Mouse (Mus musculus): ENCODE data around the gene Casc4. TPM values are rescaled to one million over a fixed set of nuclear protein-coding genes. Genes with fewer than 3 reads are reported as not detected.

Gene Casc4
- total RNA-seq (2021): 10 to 100 TPM; 10.1 to 11.5 TPM
- long read RNA-seq, experiment 1, full-length matches to known transcripts: 2 of 4 reads
- long read RNA-seq, experiment 1, partial matches to known transcripts: 1 of 4 reads
- long read RNA-seq, experiment 1, other reads (novel, unspliced or antisense): 1 of 4 reads
- long read RNA-seq, experiment 2, full-length matches to known transcripts: 1 of 4 reads
- long read RNA-seq, experiment 2, partial matches to known transcripts: 0 of 4 reads
- long read RNA-seq, experiment 2, other reads (novel, unspliced or antisense): 3 of 4 reads

DNA sequence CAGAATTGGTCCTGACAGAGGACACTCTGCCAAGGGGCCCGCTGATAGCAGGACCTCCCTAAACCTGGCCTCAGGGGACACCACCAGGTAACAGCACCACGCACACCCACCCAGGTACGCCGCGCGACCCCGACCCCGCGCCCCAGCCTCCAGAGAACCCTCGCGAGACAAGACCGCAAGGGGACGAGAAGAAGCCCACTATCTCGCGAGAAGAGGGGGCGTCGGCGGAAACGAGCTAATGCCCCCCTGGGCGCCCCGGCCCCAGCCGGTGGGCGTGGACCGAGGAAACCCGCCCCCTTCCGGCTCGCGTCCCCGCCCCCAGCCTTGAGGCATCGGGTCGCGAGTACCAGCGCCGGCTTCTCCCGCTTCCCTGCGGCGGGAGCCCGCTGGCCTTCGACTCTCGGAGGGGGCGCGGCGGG lies at the start of gene Casc4:
Casc4 (plus strand) TSS at position 339 of the 419 bp plus-strand sequence.
- DNase-seq: peak; percentile 56 to 73
- intact Hi-C loops (cut with DNase I): no loop called here

DNA sequence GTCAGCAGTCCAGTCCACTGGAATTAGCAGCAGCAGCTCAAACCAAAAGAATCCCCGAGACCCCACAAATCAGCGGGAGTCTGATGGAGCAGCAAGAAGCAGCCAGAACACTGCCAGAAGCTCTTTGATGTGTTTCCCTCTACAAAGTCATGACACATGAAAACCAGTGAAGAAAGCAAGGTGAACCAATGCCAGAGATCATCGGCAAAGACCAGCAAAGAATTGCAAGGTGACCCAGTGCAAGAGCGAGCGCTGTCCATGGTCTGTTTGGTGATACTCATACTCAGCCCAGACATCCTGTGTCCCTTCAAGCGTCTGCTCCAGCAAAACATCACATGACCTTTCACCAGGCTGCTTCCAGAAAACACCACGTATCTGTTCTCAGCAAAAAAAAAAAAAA lies 45.0 kb upstream of the Casc4 start:
- intact Hi-C loops (cut with DNase I): no loop called here
- no peak for DNase-seq

DNA sequence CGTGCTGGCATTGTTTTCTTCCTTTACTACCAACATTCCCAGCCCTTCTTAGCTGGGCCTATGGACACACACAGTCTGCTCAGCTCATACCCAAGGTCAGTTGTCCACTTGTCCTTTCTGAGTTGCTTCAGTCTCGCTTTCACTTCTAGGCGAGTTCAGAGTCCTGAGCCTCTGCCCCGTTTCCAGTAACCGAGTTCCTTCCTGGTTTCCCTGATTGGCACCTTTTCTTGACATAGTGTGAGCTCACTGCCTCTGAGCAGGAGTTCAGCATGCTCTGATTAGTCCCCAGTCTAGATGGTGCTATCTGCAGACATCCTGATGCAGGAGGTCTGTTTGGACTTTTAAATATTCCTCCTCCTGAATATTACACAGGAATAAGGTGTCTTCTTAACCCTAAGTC lies 42.1 kb upstream of the Casc4 start:
- intact Hi-C loops (cut with DNase I): no loop called here
- no peak for DNase-seq

DNA sequence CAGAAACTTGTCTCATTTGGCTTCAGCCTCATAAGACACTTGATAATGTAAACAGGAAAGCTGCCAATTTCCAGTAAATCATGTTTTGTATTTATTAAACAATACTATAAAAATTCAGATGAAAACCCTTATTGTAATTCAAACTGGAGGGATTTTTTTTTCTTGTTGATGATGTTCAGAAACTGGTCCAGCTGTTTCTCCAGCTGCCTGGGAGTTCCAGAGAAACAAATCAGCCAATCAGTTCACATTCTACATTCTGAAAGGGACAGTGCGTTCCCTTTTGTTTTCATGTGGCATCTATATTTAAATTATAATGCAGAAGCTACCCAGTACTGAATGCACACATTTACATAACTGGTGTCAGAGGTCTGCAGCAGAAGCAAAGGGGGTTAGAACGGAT lies 40.6 kb upstream of the Casc4 start:
- intact Hi-C loops (cut with DNase I): no loop called here
- no peak for DNase-seq

DNA sequence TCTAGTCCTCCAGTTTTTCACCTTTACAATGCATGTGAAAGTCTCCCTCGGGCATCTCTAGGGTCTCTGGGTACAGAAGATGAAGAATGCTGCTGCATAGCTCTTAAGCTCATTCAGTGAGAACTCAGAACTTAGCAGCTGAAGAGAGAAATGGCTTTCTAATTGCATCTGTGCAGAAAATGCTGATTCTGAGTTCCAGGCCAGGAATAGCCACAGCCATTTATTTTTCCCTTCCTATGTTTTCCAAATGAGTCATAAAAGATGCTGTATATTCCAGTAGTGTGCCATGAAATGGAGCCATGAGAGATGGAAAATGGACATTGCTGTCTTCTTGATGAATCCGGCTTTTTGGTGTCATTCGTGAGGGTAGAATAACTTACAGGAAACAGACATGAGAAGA lies 38.4 kb upstream of the Casc4 start:
- no peak for DNase-seq
- intact Hi-C loops (cut with DNase I): no loop called here

DNA sequence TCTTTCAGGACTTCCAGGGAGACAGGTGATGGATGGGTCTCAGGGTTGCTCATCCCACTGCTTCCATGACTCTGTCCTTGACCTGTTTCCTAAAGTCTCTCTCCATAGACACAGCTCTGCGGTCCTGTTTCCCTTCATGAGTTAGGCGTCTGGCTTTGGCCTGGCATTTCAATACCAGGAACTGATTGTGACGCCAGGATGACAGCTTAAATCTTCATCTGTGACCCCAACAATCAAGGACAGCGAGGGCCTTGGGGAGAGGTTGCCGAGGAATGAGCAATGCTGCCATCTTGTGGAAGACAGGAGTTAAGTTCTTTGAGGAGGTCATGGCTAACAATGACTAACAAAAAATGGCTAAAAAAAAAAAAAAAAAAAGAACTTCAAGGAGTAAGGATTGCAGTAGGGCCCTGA lies 34.3 kb upstream of the Casc4 start:
- intact Hi-C loops (cut with DNase I): loop anchor here (2.0 kb wide), 1 partner anchor 262 kb away; no protein-coding TSS in a partner anchor
- no peak for DNase-seq

DNA sequence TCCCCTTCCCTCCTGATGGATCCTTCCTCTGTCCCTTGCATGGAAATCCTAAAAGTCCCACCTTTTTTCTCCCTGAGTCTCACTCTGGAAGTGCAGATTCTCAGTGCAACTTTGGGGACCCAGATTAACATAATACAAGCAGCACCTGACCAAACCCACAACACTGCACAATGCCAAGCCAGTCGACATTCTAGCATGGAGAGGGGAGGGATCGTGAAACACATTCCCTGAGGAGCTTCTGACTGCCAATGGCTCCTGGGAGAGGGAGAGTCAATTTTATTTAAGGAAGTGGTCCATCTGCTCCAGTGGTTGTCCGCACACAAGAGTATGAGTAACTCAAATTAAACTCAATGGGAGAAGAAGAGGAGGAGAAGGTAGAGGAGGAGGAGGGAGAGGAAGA lies 31.8 kb upstream of the Casc4 start:
- DNase-seq: no peak
- intact Hi-C loops (cut with DNase I): no loop called here

DNA sequence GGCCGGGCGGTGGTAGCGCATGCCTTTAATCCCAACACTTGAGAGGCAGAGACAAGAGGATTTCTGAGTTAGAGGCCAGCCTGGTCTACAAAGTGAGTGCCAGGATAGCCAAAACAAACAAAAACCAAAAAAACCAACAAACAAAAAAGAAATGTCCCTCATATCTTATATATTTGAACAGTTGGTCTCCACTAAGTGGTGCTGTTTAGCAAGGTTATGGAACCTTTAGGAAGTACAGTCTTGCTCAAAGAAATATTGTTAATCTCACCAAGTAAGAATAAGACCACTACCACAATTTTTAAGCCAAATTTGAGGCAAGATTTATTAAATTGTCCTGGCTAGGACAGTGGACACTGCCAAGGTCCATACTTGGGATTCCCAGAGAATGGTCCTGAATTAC lies 25.3 kb upstream of the Casc4 start:
- intact Hi-C loops (cut with DNase I): no loop called here
- no peak for DNase-seq

DNA sequence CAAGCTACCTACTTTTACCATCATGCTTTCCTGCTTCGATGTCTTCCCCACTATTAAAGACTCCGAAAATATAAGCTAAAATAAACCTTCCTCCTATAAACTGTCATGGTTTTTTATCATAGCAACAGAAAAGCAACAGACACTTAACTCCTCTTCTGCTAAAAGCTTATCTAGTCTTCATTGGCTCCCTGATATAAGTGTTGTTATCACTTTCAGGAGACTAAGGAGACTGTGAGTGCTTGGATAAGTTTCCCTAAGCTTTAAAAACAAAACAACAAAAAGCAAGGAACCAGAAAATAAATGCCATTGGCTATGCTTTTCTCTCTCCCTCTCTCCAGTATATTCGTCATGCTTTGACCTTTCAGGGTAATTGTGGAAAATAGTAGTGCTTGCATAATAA lies 24.5 kb upstream of the Casc4 start:
- DNase-seq: no peak

DNA sequence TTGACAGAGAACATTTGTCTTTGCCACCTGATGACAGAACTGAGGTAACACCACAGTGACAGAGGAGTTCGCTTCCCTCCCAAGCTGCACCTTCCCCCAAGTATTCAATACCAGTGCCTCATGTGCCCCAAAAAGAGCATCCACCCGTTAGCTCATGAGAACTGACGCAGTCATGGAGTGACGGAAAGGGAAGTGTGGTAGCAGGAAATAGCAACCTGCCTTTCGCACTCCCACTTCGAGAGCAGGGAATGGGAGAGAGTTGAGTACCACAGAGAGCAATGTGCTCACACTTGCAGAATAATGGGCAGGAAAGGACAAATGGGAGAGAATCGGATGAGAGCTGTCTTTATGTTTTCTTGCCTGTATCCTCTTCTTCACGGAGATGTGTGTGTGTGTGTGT lies 20.7 kb upstream of the Casc4 start:
- no peak for DNase-seq
- intact Hi-C loops (cut with DNase I): no loop called here

More for the DNA sequence above, 24.5 kb upstream of the Casc4 start:
- intact Hi-C loops (cut with DNase I): no loop called here

DNA sequence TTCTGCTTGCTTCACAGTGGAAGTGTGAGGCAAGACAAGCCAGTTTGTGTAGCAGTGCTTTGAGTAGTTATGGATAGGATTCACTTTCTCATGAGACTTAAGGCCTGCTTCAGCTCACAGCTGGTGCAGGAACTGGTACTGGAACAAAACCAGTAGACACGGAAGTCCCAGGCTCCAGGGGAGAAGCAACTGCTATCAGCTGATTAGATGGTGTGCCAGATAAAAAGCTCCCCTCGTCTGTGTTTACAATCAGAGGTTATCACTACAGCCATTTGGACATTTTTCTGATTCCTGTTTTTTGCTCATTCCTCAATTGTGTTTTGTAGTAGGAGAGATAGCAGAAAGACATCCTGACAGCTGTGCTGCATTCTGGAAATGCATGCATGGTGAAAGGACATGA lies 14.7 kb upstream of the Casc4 start:
- no peak for DNase-seq
- intact Hi-C loops (cut with DNase I): no loop called here

DNA sequence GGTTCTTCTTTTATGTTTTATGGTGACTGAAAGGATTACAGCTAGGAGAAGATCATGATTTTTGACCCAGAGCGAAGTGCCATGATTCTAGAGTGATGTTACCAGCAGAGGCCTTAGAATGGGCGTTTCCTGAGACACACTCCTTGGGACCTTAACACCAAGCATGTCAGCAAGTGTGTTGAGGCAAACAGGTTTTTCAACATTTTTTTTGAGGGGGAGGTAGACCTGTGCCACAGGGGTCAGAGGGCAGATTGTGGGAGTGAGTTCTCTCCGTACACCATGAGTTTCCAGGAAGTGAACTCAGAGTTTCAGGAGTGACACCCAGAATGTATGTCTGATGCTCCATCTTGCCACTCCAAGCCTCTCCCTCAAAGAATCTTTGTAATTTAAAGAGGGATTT lies 12.8 kb upstream of the Casc4 start:
- no peak for DNase-seq
- intact Hi-C loops (cut with DNase I): no loop called here

DNA sequence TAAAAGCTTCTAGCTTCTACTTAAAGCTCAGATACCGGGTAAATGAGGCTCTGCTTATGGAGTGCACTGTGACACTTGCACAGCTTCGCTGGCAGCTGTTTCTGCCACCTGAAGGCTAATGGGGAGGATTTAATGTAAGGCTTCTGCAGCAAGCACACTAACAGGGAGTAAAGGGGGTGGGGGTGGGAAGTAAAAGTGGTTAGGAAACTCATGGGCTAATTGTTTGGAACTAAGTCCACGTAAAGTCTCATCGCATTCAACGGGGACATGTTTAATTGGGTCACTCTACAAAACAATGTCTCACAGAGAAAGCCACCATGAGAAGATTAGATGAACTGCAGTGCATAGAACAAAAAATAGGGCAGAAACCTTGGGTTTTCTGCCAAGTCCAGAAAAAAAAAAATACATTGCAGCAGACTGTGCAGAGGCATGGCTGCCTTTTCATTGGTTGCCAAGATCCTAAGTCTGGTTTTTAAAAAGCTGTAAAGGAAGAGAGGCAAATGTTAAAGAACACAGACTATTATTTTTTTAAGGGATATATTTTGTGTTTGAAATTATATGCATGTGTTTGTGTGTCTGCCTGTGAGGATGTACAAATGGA lies 7.3 kb upstream of the Casc4 start:
- intact Hi-C loops (cut with DNase I): no loop called here
- no peak for DNase-seq

DNA sequence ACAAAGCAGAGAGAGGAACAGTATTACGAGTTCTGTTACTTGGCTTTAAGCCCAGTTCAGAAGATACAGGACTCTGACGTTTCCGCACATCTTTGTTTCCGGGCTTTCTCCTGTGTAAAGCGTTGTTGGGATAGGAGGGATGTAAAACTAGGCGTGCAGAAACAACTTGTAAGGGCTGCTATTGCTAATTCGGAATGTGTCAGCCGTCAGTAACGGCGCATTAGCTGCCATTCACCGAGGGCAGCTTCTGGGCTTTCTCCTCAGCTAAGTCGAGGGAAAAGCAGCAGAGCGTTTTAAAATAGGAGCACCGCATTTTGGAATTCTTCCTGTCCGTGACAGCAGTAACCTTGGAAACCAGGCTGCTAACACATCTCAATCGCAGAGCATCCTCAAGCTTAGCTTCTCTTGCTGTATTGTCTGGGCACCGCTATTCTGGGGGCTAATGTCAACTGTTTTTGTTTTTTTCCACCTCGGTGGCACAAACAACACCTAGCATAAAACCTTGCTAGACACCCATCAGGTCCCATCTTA lies 634 bp upstream of the Casc4 start:
- intact Hi-C loops (cut with DNase I): no loop called here
- no peak for DNase-seq

DNA sequence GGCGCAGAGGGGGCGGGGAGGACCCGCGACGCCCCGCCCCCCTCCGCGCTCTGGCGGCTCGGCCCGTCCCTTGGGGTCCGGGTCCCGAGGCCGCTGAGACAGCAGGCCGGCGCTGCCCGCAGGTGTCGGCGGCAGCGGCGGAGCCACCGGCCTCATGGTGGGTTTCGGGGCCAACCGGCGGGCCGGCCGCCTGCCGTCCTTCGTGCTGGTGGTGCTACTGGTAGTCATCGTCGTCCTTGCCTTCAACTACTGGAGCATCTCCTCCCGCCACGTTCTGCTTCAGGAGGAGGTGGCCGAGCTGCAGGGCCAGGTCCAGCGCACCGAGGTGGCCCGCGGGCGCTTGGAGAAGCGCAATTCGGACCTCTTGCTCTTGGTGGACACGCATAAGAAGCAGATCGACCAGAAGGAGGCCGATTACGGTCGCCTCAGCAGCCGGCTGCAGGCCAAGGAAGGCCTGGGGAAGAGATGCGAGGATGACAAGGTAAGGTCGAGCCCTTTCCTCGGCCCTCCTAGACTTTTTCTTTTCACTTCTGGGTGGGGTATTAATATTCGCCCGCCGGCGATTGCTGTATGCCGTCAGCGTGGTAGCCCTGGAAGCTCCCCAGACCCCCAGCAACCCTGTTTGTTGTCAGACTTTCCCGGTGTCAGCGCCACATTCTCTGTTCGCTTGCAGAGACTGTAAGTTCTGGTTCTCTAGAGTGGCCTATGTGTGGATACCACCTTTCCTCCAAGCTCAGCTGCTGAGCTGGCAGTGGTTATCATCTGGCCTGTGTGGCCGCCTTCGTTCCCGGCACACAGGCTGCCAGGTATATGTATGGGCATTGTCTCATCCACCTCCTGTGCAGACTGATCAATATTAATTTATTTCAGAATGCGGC lies 520 bp downstream of the Casc4 start:
- intact Hi-C loops (cut with DNase I): no loop called here
- DNase-seq: peak; percentile 5 to 13

DNA sequence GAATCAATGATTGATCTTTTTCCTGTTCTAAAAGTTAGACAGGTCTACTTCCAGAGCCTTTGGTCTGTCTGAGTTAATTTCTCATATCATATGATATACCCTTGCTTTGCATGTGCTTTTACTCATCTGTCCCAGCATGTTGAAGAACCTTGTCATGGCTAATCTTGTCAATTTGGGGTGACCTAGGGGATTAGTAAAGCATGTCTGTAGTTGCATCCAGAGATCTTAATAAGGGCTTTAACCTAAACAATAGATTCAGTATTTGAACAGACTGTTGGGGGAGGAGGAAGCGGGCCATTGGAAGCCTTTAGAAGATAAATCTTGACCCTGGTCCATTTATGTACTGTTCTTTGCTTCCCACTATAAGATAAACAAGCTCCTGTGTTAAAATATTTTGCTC lies 12.7 kb downstream of the Casc4 start:
- intact Hi-C loops (cut with DNase I): no loop called here

DNA sequence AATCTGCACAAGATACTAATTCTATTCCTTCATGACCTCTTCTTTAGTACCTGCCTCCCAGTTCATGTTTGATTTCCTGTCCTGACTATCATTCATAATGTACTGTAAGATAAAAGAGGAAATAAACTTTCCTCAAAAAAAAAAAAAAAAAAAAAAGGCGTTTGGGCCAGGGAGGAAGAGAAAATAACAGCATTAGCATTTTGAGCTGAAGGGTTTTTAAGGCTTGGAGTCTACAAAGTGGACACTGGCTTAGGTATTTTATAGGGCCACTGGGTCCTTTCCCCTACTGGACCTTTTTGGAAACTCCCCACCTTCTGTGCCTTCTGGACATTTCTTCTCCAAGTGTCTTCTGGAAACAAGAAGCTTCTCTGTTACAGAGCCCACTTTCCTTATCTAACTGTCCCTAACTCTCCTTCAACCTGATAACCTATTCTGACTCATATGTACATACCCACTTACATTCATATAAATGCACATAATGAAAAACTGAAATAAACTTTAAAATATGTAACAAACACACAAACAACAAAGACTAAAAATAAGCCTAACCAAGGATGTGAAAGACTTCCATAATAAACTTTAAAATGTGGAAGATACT lies 18.8 kb downstream of the Casc4 start:
- intact Hi-C loops (cut with DNase I): no loop called here

More for the DNA sequence above, 12.7 kb downstream of the Casc4 start:
- no peak for DNase-seq

DNA sequence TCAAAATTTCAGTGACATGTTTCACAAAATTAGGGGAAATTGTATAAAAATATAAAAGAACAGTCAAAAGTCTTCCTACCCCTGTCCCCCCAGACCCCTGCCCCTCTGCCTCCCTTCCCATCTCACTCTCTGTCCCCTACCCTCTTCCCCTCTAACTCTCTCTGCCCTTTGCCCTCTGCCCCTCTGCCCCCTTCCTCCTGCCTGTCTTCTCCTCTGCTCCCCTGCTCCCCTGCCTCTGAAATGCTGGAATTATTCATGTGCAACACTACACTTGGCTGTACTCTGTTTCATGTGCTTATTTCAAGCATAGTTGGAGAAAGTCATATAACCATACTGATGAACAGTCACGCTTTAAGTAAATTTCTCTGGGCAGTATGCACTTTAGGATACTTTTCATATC lies 19.6 kb downstream of the Casc4 start:
- no peak for DNase-seq
- intact Hi-C loops (cut with DNase I): no loop called here

More for the DNA sequence above, 18.8 kb downstream of the Casc4 start:
- DNase-seq: no peak

DNA sequence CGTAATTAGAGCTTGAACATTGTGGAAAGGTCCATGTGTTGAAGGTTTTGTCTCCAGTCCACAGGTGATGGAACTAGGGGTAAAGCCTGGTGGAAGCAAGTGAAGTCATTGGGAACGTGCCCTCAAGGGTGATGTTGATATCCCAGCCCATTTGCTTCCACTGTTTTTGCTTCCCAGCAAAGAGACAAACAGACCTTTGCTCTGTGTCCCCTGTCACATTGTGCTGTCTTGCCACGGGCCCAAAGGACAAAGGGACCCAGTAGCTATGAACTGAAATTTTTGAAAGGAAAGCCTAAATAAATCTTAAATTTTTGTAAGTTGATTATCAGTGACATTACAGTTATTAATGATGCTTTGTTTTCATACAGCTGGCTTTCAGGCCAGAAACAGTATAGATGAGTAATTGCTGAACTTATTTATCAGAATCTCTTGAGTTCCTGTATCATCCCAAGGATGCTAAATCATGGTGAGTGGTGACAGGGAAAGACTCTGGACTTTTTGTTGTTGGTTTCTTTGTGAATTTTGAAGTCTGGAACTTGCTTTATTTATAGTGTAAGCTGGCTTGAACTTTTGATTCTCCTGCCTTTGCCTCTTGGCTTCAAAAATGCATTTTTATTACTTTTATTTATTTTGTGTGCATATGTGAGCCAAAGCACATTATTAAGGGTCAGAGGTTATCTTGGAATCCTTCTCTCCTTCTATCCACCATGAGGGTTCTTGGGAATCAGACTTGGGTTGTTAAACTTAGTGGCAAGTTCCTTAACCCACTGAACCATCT lies 22.1 kb downstream of the Casc4 start:
- no peak for DNase-seq
- intact Hi-C loops (cut with DNase I): no loop called here

DNA sequence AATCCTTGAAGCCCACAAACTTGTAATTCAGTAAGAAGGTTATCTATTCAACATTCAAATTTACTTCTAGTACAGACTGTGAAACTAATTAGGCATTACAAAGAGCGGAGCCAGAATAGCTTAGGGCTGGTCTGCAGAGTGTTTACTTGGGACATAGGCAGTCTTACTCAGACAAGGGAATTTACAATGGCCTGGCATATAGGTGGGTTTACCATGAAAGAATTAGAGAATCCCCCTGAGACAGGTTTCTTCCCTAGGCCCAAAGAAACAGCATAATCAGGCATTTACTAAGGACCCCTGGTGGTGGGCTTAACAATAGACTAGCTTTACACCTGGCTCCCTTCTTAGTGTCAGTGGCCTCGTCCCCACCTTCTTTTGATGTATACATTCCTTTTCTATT lies 28.5 kb downstream of the Casc4 start:
- intact Hi-C loops (cut with DNase I): no loop called here
- no peak for DNase-seq
